Mouse (Mus musculus) heart, embryonic 15.5 days (tissue): ENCODE results near the gene Prelp. TPM values are rescaled to one million over a fixed set of nuclear protein-coding genes. Genes with fewer than 3 reads are reported as not detected.

Experiments used
- ATAC-seq: fragments of 200-750 bp; cut with Nextera tagmentation; replicated peaks from 2 replicates; pipeline ENCODE4 v1.8.0; 2017; ENCODE audit warnings: low read depth, moderate TSS enrichment; ENCODE audit not compliant: insufficient number of reproducible peaks, insufficient read depth, low FRiP score
- H3K27ac ChIP-seq: fragments of 300-500 bp; sonication (generic); 2 replicates; pipeline ENCODE4 v1.5.1; 2015; ENCODE audit warnings: mild to moderate bottlenecking, inconsistent platforms
- H3K27me3 ChIP-seq: fragments of 300-500 bp; sonication (generic); 2 replicates; pipeline ENCODE4 v1.6.1; 2015; ENCODE audit warnings: inconsistent platforms
- H3K36me3 ChIP-seq: fragments of 300-500 bp; sonication (generic); 2 replicates; pipeline ENCODE4 v1.6.1; 2015; ENCODE audit warnings: mild to moderate bottlenecking, inconsistent platforms
- H3K4me1 ChIP-seq: fragments of 300-500 bp; sonication (generic); replicated peaks from 2 replicates; pipeline ENCODE4 v1.6.1; 2015; ENCODE audit warnings: inconsistent platforms
- H3K4me2 ChIP-seq: fragments of 300-500 bp; sonication (generic); 2 replicates; pipeline ENCODE4 v1.6.1; 2015; ENCODE audit warnings: inconsistent platforms, mild to moderate bottlenecking, moderate library complexity
- H3K4me3 ChIP-seq: fragments of 300-500 bp; sonication (generic); 2 replicates; pipeline ENCODE4 v1.5.1; 2015; ENCODE audit warnings: mild to moderate bottlenecking, inconsistent platforms
- H3K9ac ChIP-seq: fragments of 300-500 bp; sonication (generic); 2 replicates; pipeline ENCODE4 v1.6.1; 2015; ENCODE audit warnings: mild to moderate bottlenecking, inconsistent platforms
- H3K9me3 ChIP-seq: fragments of 300-500 bp; sonication (generic); replicated peaks from 2 replicates; pipeline ENCODE4 v1.6.1; 2016; ENCODE audit warnings: inconsistent platforms
- WGBS: fragments of 180-500 bp; shearing (Covaris S2); methylation state at CpG from one replicate; pipeline ENCODE4 v1.1.7; 2015; ENCODE audit warnings: mixed read lengths; 5-methylcytosine and 5-hydroxymethylcytosine counted together
- polyA plus RNA-seq: library from polyadenylated mRNA; unstranded; fragments of >200 nt; fragmentation: Nextera tagmentation; extraction: Ambion mirVana; gene quantifications from 2 replicates; pipeline ENCODE4 v1.2.1, GENCODE M21; 2015

Gene Prelp
- polyA plus RNA-seq, 1 experiment from 2014 or later, result 4.0 TPM

GRCm38 (mm10) chr1:133873086-133873813, 48.0 kb downstream of the Prelp start:
- Histone ChIP-seq H3K4me1 (peaks cover 13% of the 10 kb centered on the region), H3K36me3 (no peaks in the 10 kb centered on the region), H3K27ac (no peak overlapping the region), H3K9ac (no peak overlapping the region), H3K27me3 (no peaks in the 10 kb centered on the region), H3K9me3 (no peaks in the 10 kb centered on the region), H3K4me2 (no peak overlapping the region), H3K4me3 (no peak overlapping the region)
- ATAC-seq, result no peak
- 65% methylated on average over 6 of the region's 6 CpGs for WGBS

- Histone ChIP-seq H3K27ac (no peak overlapping the region), H3K36me3 (no peaks in the 10 kb centered on the region), H3K9ac (no peak overlapping the region), H3K4me1 (peaks cover 13% of the 10 kb centered on the region), H3K9me3 (no peaks in the 10 kb centered on the region), H3K27me3 (no peaks in the 10 kb centered on the region), H3K4me2 (no peak overlapping the region), H3K4me3 (no peak overlapping the region)
- no peak for ATAC-seq
- WGBS, result 51% methylated on average over 10 of the region's 10 CpGs
Measured at GRCm38 (mm10) chr1:133871241-133871640, 50.0 kb downstream of the Prelp start.

- no peaks in the 10 kb centered on the region for H3K36me3 ChIP-seq
- H3K27me3 ChIP-seq, result no peaks in the 10 kb centered on the region
- ATAC-seq, result no peak
- no peaks in the 10 kb centered on the region for H3K9me3 ChIP-seq
- no peak overlapping the region for H3K27ac ChIP-seq
- no peak overlapping the region for H3K4me2 ChIP-seq
- H3K4me1 ChIP-seq, result peaks cover 8% of the 10 kb centered on the region
- H3K4me3 ChIP-seq, result no peak overlapping the region
- no peak overlapping the region for H3K9ac ChIP-seq
- WGBS, result 70% methylated on average over 2 of the region's 2 CpGs
Measured at GRCm38 (mm10) chr1:133869221-133869620, 52.0 kb downstream of the Prelp start.

- no peak overlapping the region for H3K4me3 ChIP-seq
- no peak overlapping the region for H3K9ac ChIP-seq
- peak overlapping the region; percentile 73 for H3K27ac ChIP-seq
- peak; percentile 73 for ATAC-seq
- 14% methylated on average over 10 of the region's 10 CpGs for WGBS
- no peaks in the 10 kb centered on the region for H3K36me3 ChIP-seq
- peak overlapping the region; percentile 21; the same call in 1 of the 2 replicates for H3K4me2 ChIP-seq
- H3K9me3 ChIP-seq, result no peaks in the 10 kb centered on the region
- H3K4me1 ChIP-seq, result peaks cover 25% of the 10 kb centered on the region
- H3K27me3 ChIP-seq, result no peaks in the 10 kb centered on the region
Measured at GRCm38 (mm10) chr1:133863257-133863997, 57.8 kb downstream of the Prelp start.

GRCm38 (mm10) chr1:133861028-133861427, 60.2 kb downstream of the Prelp start:
- Histone ChIP-seq H3K4me2 (no peak overlapping the region), H3K27ac (no peak overlapping the region), H3K4me1 (peaks cover 29% of the 10 kb centered on the region), H3K27me3 (no peaks in the 10 kb centered on the region), H3K9me3 (no peaks in the 10 kb centered on the region), H3K4me3 (no peak overlapping the region), H3K9ac (no peak overlapping the region), H3K36me3 (no peaks in the 10 kb centered on the region)
- WGBS, result 39% methylated on average over 5 of the region's 5 CpGs
- ATAC-seq, result no peak

Other genes starting within 250 kb of the Prelp start
- gene Lax1, start 231.3 kb downstream of the Prelp start, polyA plus RNA-seq, result 0.31 and 2.1 TPM in 2 replicates
- 11.2 and 13.6 TPM in 2 replicates for gene Atp2b4, start 120.4 kb downstream of the Prelp start, polyA plus RNA-seq
- 0.18 and 0.36 TPM in 2 replicates for gene Optc, start 13.4 kb downstream of the Prelp start, polyA plus RNA-seq
- gene Fmod, start 115.8 kb upstream of the Prelp start, polyA plus RNA-seq, result 23.3 and 32.3 TPM in 2 replicates
- gene Btg2, start 157.7 kb upstream of the Prelp start, polyA plus RNA-seq, result 36.9 and 45.4 TPM in 2 replicates
- gene Chit1, start 189.8 kb upstream of the Prelp start, polyA plus RNA-seq, result 0.42 TPM in 2 replicates